Mouse (Mus musculus) midbrain, embryonic 13.5 days (tissue): Measurements from ENCODE around the gene Hdac9. TPM values are rescaled to one million over a fixed set of nuclear protein-coding genes. Genes with fewer than 3 reads are reported as not detected.
"Not testable (repeated sequence)": the region's sequence is repeated elsewhere in the genome, so short reads cannot be mapped to it uniquely, and the experiment has no call there.

ENCODE experiments used
- ATAC-seq: fragments of 200-750 bp; cut with Nextera tagmentation; 2 replicates; pipeline ENCODE4 v1.8.0; 2017; ENCODE audit warnings: mild to moderate bottlenecking, moderate TSS enrichment, moderate library complexity
- H3K27ac ChIP-seq: fragments of 300-500 bp; sonication (generic); 2 replicates; pipeline ENCODE4 v1.5.1; 2015; ENCODE audit warnings: inconsistent platforms, mild to moderate bottlenecking, moderate library complexity
- H3K27me3 ChIP-seq: fragments of 300-500 bp; sonication (generic); 2 replicates; pipeline ENCODE4 v1.6.1; 2015; ENCODE audit warnings: mild to moderate bottlenecking, inconsistent platforms
- H3K36me3 ChIP-seq: fragments of 300-500 bp; sonication (generic); 2 replicates; pipeline ENCODE4 v1.6.1; 2015; ENCODE audit warnings: mild to moderate bottlenecking, inconsistent platforms
- H3K4me1 ChIP-seq: fragments of 300-500 bp; sonication (generic); replicated peaks from 2 replicates; pipeline ENCODE4 v1.6.1; 2015; ENCODE audit warnings: inconsistent platforms
- H3K4me2 ChIP-seq: fragments of 300-500 bp; sonication (generic); replicated peaks from 2 replicates; pipeline ENCODE4 v1.6.1; 2015; ENCODE audit warnings: moderate library complexity, mild to moderate bottlenecking, inconsistent platforms
- H3K4me3 ChIP-seq: fragments of 300-500 bp; sonication (generic); replicated peaks from 2 replicates; pipeline ENCODE4 v1.5.1; 2015; ENCODE audit warnings: mild to moderate bottlenecking, inconsistent platforms
- H3K9ac ChIP-seq: fragments of 300-500 bp; sonication (generic); replicated peaks from 2 replicates; pipeline ENCODE4 v1.6.1; 2015; ENCODE audit warnings: mild to moderate bottlenecking, inconsistent platforms
- H3K9me3 ChIP-seq: fragments of 300-500 bp; sonication (generic); 2 replicates; pipeline ENCODE4 v1.6.1; 2016; ENCODE audit warnings: mild to moderate bottlenecking, inconsistent platforms
- WGBS: fragments of 180-500 bp; shearing (Covaris S2); methylation state at CpG from one replicate; pipeline ENCODE4 v1.1.7; 2015; 5-methylcytosine and 5-hydroxymethylcytosine counted together
- polyA plus RNA-seq: library from polyadenylated mRNA; unstranded; fragments of >200 nt; fragmentation: Nextera tagmentation; extraction: Ambion mirVana; gene quantifications from 2 replicates; pipeline ENCODE4 v1.2.1, GENCODE M21; 2015

Gene Hdac9
- polyA plus RNA-seq, 1 experiment from 2014 or later, result 11.9 TPM

GRCm38 (mm10) chr12:34091851-34092250 is 825.0 kb downstream of the Hdac9 start:
- 94% methylated on average over 1 of the region's 1 CpGs for WGBS
- H3K27ac ChIP-seq, result no peak overlapping the region
- ATAC-seq, result no peak

GRCm38 (mm10) chr12:34087292-34087942 is 829.5 kb downstream of the Hdac9 start:
- Histone ChIP-seq H3K27me3 (no peaks in the 10 kb centered on the region), H3K9ac (no peak overlapping the region), H3K27ac (no peak overlapping the region), H3K36me3 (no peaks in the 10 kb centered on the region), H3K9me3 (no peaks in the 10 kb centered on the region), H3K4me2 (no peak overlapping the region), H3K4me1 (no peaks in the 10 kb centered on the region), H3K4me3 (no peak overlapping the region)
- ATAC-seq, result no peak
- WGBS, result 88% methylated on average over 2 of the region's 2 CpGs

More at GRCm38 (mm10) chr12:34091851-34092250, 825.0 kb downstream of the Hdac9 start:
- Histone ChIP-seq H3K36me3 (no peaks in the 10 kb centered on the region), H3K4me2 (no peak overlapping the region), H3K4me1 (no peaks in the 10 kb centered on the region), H3K4me3 (no peak overlapping the region), H3K9me3 (no peaks in the 10 kb centered on the region), H3K27me3 (no peaks in the 10 kb centered on the region), H3K9ac (no peak overlapping the region)

- no peak overlapping the region for H3K4me3 ChIP-seq
- WGBS, result 93% methylated on average over 2 of the region's 2 CpGs
- no peak overlapping the region for H3K9ac ChIP-seq
- no peaks in the 10 kb centered on the region for H3K27me3 ChIP-seq
- no peak overlapping the region for H3K27ac ChIP-seq
- no peaks in the 10 kb centered on the region for H3K36me3 ChIP-seq
- H3K4me1 ChIP-seq, result no peaks in the 10 kb centered on the region
- H3K4me2 ChIP-seq, result no peak overlapping the region
- no peak for ATAC-seq
- H3K9me3 ChIP-seq, result no peaks in the 10 kb centered on the region
These were observed 839.9 kb downstream of the Hdac9 start for GRCm38 (mm10) chr12:34076981-34077380.

- ATAC-seq, result no peak
These were observed 840.9 kb downstream of the Hdac9 start for GRCm38 (mm10) chr12:34075805-34076509.

GRCm38 (mm10) chr12:34052508-34052907 is 864.4 kb downstream of the Hdac9 start:
- Histone ChIP-seq H3K27ac (no peak overlapping the region), H3K27me3 (no peaks in the 10 kb centered on the region), H3K9ac (no peak overlapping the region), H3K36me3 (no peaks in the 10 kb centered on the region), H3K4me3 (no peak overlapping the region), H3K9me3 (no peaks in the 10 kb centered on the region), H3K4me1 (no peaks in the 10 kb centered on the region), H3K4me2 (no peak overlapping the region)
- no peak for ATAC-seq
- 86% methylated on average over 5 of the region's 5 CpGs for WGBS

More at GRCm38 (mm10) chr12:34075805-34076509, 840.9 kb downstream of the Hdac9 start:
- no peak overlapping the region for H3K4me3 ChIP-seq
- no peak overlapping the region for H3K27ac ChIP-seq
- no peaks in the 10 kb centered on the region for H3K4me1 ChIP-seq
- H3K36me3 ChIP-seq, result no peaks in the 10 kb centered on the region
- 79% methylated on average over 9 of the region's 9 CpGs for WGBS
- no peak overlapping the region for H3K4me2 ChIP-seq
- H3K9ac ChIP-seq, result no peak overlapping the region
- no peaks in the 10 kb centered on the region for H3K27me3 ChIP-seq
- H3K9me3 ChIP-seq, result no peaks in the 10 kb centered on the region

- no peak overlapping the region for H3K4me3 ChIP-seq
- H3K36me3 ChIP-seq, result no peaks in the 10 kb centered on the region
- H3K27ac ChIP-seq, result no peak overlapping the region
- H3K9ac ChIP-seq, result no peak overlapping the region
- 85% methylated on average over 3 of the region's 3 CpGs for WGBS
- no peak overlapping the region for H3K4me2 ChIP-seq
- no peaks in the 10 kb centered on the region for H3K9me3 ChIP-seq
- H3K27me3 ChIP-seq, result no peaks in the 10 kb centered on the region
- ATAC-seq, result no peak
- H3K4me1 ChIP-seq, result no peaks in the 10 kb centered on the region
These were observed 864.9 kb downstream of the Hdac9 start for GRCm38 (mm10) chr12:34052036-34052435.

- Histone ChIP-seq H3K36me3 (no peaks in the 10 kb centered on the region), H3K9me3 (no peaks in the 10 kb centered on the region), H3K27me3 (no peaks in the 10 kb centered on the region), H3K27ac (no peak overlapping the region), H3K4me1 (no peaks in the 10 kb centered on the region), H3K9ac (no peak overlapping the region), H3K4me2 (no peak overlapping the region), H3K4me3 (no peak overlapping the region)
- no peak for ATAC-seq
- WGBS, result 61% methylated on average over 7 of the region's 7 CpGs
These were observed 865.8 kb downstream of the Hdac9 start for GRCm38 (mm10) chr12:34051112-34051511.

- no peak overlapping the region for H3K4me3 ChIP-seq
- no peak overlapping the region for H3K4me2 ChIP-seq
- H3K27ac ChIP-seq, result no peak overlapping the region
- H3K36me3 ChIP-seq, result no peaks in the 10 kb centered on the region
- H3K27me3 ChIP-seq, result no peaks in the 10 kb centered on the region
- ATAC-seq, result no peak
- 87% methylated on average over 6 of the region's 6 CpGs for WGBS
- H3K4me1 ChIP-seq, result no peaks in the 10 kb centered on the region
- no peak overlapping the region for H3K9ac ChIP-seq
- H3K9me3 ChIP-seq, result no peaks in the 10 kb centered on the region
These were observed 875.9 kb downstream of the Hdac9 start for GRCm38 (mm10) chr12:34040949-34041348.

GRCm38 (mm10) chr12:34040061-34040460 is 876.8 kb downstream of the Hdac9 start:
- no peaks in the 10 kb centered on the region for H3K36me3 ChIP-seq
- no peaks in the 10 kb centered on the region for H3K9me3 ChIP-seq
- H3K4me2 ChIP-seq, result no peak overlapping the region
- 79% methylated on average over 7 of the region's 7 CpGs for WGBS
- no peaks in the 10 kb centered on the region for H3K4me1 ChIP-seq
- H3K9ac ChIP-seq, result no peak overlapping the region
- ATAC-seq, result no peak
- no peaks in the 10 kb centered on the region for H3K27me3 ChIP-seq
- no peak overlapping the region for H3K4me3 ChIP-seq
- H3K27ac ChIP-seq, result no peak overlapping the region

- WGBS, result 98% methylated on average over 1 of the region's 1 CpGs
- H3K4me3 ChIP-seq, H3K27ac ChIP-seq, ATAC-seq, H3K4me2 ChIP-seq, H3K9me3 ChIP-seq, H3K36me3 ChIP-seq, H3K27me3 ChIP-seq, H3K9ac ChIP-seq, H3K4me1 ChIP-seq: not testable (repeated sequence)
These were observed 907.1 kb downstream of the Hdac9 start for GRCm38 (mm10) chr12:34009796-34010195.
